Mouse (Mus musculus) urinary bladder, postnatal 4 days (tissue): ENCODE measurements at regions not wholly inside any gene's neighbourhood (a gene's known extent, or its start where the extent isn't known, plus 50 kb on each side); places are given as distances from the start of the nearest gene placed in this dataset.

Experiments used
- DNase-seq, 2 experiments: peaks; one replicate each; pipeline ENCODE4 v3.0.0; 2021 to 2022; ENCODE audit warnings: low spot score in 2 of 2

DNA sequence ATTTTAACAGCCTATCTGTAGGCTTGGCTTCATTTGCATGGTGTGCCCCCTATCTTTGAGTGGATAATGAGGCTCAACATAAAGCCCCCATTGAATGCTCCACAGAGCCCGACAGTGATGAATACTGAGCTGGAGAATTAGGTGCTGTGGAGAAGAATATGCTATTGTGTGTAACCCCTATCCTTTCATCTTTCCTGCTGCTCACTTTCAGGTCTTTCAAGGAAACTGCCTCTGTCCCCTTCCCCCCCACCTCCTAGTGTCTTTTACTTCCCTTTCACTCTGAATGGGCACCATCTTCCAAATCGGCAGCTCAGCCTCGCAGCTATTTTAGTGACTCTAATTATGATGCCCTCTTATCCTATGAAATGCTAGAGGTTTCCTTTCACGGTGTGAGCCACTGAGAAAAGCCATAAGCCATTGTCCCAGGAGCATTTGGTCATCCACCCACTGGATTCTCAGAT lies 549.8 kb upstream of the Btbd3 start:
- DNase-seq = no peak

DNA sequence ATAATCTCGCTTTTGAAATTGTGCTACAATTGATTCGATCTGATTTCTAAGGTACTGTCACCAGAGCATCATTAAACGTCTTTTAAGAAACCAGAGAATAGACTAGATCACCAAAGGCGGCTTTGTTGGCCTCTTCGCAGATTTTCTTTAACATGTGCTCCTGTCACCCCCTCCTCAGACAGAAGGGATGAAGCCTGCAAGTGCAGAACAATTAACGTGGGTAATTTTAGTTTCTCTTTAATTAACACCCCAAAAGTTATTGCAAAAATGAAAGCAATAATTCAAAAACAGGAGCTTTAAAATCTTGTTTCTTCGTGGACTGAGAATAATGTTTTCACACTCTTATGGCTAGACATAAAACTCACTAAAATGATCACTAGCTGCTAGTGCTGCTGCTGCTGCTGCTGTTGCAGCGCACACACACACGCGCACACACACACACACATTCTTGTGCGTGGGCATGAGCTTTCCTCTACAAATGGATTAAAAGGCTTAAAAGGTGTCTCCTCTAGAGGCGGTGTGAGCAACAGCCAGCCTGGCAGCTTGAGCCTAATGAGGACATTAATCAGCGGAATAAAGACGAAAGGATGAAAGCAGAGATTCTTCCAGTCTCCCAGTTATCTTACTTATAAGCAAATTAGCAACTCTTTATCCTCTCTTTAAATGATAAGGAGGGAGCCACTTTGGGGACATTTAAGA lies 550.5 kb upstream of the Btbd3 start:
- no peak for DNase-seq

DNA sequence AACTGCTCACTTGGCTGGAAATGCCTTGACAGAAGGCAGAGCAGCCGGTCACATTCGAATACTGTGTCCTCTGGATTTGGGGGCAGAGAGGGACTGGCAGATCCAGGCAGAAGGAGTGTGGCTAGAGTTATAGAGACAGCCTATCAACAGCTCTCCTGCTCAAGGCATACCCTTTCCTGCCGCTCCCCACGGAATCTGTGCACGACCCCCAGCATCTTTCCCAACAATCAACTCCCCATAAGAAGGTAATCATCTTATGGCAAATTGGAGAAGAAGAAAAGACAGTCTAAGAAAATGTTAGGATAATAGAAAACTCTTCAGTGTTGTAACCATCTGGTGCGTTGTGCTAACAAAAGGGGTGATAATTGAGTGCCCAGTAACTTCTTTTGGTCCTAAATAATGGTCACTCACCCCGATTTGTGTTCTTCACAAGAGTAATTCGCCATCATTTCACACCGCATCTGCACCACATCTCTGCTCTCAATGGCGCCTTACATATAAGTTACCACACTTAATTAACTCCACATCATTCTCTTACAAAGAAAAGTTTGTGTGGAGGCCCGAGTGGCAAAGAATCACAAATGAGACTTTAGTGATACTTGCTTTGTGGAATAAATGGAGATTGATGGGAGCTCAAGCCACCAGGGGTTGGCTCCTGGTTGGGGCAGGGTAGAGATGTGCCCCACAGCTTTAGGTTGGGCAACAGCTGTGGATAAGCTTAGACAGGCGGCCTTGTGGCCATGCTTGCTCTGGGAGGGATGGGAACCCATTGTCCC lies 551.2 kb upstream of the Btbd3 start:
- DNase-seq = no peak

DNA sequence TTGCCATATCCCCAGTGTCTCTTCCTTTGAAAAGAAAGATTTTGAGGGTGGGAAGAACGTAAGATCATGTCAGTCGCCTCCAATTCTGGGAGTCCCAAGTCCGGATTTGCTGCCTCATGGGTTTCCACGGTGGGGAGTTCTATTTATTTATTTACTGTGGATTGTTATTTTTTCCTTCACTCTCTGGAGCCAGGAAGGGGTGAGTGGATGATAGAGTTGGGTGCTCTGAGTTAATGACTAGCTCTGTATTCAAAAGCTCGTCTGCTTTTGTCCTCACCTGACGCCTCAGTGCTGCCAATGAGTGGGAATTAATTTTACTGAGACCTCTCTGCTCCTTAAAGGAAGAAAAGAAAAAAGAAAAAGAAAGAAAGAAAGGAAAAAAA lies 551.8 kb upstream of the Btbd3 start:
- no peak for DNase-seq

DNA sequence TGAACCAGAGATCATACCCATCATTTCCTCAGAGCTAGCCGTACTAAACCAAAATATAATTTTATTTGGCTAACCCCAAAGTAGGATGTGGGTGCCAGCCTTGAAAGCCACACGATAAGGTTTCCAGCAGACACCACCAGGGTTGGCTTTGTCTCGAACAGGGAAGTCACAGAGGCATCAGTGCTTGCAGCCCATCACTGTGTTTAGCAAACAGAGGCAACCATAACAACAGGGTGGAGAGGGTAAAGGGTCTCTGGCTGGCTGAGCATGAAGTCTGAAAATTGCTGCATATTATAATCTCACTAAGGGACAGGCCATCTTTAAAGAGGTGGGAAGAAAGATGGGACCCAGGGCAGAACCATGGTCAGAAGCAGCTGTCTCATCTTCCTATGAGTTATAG lies 552.3 kb upstream of the Btbd3 start:
- DNase-seq = no peak

DNA sequence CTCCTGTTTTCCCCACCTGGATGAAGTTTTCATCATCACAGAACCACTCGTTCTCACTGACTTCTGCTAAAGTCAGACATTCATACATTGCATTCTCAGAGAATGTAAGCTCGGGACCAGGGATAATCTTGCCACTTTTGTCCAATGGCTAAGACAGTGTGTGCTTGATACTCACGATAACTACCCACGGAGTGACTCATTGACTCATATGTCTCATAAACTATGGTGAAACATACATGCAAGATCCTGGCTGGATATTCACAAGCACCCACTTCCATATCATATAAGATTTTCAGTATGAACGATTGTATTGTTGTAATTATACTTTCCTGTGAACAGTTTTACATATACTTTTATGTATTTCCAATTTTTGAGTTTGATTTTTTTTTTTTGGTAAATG lies 560.5 kb upstream of the Btbd3 start:
- DNase-seq = no peak

DNA sequence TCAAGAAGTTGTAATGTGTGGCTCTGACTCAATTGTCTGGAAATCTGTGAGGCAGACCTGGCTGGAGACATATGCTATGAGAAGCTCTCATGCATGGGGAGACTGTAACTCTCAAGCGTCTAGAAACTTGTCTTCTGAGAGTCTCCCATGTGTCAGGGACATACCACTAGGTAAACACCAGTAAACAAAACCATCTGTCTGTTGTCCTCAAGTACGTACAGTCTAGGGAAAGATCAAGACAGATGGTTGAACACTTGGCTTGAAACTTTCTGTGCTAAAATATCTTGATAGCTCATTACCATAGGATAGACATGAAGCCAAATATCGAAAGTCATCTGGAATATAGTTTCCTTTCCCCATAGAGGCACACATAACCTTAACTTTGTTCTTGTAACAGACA lies 562.3 kb upstream of the Btbd3 start:
- no peak for DNase-seq

DNA sequence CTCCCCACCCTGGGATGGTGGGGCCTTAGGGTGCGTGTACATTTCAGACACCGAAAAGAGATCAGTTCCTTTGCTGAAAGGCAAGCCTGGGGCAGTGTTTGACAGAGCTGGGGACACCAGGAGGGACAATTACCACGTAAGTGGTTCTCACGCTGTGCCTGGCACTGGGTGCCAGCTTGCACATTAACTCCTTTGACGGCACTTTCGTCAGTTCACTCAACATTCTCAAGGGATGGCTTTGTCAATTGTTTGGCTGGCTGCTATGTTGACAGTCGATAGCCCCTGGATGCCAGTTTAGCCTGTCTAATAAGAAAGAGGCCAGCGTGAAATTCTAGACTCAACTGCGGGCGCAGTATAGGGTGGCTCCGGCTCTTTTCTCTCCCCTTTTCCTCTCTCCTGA lies 569.2 kb upstream of the Btbd3 start:
- no peak for DNase-seq

DNA sequence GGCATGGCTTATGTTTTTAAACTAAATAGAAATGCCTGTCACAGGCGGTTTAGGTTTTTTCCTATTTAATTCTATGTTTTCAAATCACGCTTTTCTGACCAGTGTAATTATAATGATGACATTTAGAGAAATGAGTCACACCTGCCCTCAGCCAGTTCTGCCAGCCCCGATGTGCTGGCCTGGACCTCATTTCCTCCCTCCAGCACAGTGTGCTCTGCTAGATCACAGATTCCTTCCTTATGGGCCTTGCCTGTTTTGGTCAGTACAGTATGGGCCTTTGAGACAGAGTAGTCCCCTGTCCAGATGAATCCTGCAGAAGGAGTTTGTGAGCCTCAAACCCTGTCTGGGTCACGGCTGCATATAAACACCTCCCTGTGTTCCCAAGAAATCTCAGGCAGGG lies 569.6 kb upstream of the Btbd3 start:
- no peak for DNase-seq

DNA sequence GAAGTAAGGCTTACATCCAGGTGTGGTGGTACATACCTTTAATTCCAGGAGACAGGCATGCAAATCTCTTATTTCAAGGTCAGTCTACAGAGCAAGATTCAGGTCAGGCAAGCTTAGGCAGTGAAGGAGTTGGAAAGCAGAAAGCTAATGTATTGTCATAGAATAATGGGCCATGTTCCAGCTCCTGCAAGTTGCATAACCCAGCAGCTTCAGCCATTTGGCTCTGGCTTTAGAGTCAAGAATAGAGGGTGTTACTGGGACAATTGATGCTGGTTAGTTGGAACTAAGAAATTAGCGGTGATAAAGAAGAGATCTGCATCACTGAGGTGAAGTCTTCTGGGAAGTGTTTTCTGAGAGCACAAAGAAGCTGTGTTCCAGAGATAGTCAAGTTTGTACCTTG lies 565.3 kb upstream of the Jag1 start:
- DNase-seq = no peak

DNA sequence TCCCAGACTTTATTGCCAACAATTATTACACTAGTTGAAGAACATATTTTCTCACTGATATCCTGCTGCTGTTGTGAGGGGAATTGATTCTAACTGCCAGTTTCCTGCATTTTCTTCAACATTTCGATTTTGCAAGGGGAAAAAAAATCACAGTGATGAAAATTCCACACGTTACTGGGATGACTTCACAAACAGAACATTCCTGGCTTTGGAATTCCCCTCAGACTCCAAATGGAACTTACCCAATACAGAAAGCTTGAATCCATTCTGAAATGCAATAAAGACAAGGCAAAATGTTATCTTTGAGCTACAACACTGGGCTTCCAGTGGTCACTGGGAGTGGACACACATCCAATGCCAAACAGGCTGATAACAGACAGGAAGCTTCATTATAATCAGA lies 546.7 kb upstream of the Jag1 start:
- no peak for DNase-seq

DNA sequence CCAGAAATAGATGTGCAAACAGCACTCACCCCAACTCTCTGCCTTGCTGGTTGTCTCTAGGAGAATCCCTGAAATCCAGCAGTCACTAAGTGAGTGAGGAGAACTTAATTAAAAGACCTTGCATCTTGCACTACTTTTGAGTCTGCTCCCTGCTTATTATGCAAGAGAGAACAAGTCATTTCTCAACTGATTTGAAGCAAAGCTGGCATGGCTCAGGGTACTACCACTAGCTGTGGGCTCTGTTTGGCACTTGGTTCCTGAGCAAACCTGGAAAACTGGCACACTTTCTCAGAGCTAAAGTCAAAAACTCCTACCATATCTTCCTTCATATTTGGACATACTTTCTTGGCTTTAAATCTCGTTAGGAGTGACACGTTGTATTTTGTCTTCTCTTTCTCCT lies 545.8 kb upstream of the Jag1 start:
- DNase-seq = no peak

DNA sequence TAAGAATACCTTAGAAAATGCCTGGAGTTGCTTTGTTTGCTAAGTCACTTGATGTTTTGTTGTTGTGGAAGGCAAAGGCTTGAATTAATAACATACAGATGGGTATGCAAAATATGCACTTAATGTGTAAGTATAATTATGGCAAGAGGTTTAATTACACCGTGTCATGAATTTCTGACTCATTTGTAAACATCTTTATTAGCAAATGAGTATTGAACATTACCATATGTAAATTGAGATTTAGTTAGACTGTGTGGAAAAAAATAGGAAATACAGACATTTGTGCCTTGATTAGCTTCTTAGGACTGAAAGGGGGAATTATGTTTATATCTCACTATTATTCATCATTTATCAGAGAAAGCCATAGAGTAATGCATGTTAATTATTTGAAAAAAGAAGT lies 544.0 kb upstream of the Jag1 start:
- no peak for DNase-seq

DNA sequence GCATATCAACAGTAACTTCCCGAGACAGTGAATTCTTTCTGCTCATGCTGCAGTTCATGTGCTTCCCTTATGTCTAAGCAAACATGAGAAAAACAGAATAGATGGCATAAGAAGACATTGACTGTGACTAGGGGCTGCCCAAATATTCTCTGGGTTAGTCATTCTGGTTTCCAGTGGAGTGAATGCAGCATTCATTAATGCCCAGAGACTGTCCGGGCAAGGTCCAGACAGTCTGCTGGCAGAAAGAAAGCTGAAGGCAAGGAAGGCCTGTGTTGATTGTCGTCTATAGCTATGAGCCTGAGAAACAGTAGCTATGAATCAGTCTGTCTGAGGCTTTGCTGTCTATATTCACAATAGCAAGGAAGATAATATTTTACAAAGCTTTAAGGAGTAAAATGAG lies 537.9 kb upstream of the Jag1 start:
- no peak for DNase-seq

DNA sequence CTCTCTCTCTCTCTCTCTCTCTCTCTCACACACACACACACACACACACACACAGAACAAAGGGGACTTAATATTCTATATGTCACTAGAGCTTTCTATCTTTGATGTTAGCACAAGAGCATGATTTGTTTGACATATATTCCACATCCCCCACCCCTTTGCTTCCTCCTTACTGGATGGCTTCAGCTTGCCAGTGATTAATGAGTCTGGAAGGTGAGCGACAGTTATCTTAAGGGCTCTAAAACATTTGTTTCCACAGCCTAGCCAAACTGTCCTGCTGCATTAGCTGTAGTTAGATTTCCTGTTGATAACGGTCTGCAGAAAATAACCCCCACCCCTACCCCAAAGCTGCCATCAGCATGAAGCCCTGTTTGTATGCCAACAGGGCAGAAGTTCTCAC lies 527.7 kb upstream of the Jag1 start:
- DNase-seq = no peak

DNA sequence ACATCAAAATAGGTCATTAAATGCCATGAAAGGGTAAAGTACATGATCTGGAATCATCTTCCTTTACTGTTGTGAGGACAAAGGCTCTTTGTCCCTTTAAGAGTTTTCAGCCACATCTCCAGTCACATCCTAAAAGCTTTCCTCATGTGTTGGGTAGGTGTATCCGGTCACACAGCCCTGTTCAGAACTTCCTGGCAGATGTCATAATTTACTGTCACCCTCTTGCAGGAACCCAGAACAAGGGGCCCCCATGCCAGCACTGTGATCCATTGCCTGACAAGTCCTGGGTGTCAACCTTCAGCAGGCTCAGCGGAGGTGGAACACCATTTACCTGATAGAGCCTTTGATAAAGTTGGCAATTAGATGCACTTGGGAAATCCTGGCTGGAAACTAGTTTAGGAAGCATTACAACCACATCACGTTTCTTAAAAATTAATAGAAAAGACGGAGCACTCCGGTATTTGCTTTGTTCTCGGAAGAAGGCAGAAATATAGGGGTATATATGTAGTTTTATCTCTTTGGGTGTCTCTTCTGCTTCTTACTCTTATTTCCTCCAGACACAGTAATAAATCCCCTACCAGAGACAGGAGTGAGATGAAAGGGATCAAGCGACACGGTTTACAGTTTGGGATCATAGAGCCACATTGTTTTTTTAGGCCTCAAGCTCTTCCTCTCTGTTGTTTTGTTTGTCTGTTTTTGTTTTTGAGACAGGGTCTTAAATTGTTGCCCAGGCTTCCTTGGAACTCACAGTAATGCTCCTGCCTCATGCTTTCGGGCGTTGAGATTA lies 527.0 kb upstream of the Jag1 start:
- DNase-seq = no peak

DNA sequence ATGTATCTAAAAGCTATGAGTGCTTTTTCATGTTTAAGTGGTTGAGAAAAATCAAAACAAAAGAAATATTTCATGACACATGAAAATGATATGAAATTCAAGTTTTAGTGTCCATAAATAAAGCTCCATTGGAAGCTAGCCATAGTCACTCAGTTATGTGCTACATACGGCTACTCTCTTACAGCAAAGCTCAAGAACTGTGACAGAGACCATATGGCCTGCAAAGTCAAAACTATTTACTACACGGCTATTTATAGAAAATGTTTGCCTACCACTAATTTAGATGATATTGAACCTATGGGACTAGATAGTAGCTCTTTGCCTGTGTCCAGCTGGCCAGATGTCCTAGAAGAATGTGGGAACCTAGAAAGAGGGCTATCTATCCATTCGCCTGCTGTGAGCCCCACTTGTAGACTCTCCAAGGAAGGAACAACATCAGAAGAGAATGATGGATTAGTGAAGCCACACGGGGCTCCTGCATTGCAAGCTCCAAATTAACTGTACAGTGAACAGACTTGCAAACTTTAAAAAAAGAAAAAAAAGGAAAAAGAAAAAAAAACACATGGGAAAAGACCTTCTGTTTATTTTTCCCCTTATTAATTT lies 518.7 kb upstream of the Jag1 start:
- no peak for DNase-seq

DNA sequence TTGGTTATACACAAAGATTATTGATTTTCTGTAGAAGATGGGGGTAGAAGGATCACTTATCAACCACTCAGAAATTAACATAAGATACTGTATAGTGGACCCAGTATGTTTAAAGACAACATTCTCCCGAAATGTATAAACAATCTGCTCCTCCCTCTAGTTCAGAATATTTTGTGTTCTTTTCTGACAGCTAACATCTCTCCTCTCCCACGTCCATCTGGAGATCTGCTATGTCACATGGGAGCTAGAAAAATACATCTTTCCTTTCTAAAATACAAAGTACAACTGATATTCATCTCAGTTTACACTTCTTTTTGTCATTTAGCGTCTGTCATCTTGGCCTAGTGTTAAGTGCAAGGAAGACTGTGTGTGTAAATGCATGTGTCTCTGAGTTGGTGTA lies 500.2 kb upstream of the Jag1 start:
- DNase-seq = no peak

DNA sequence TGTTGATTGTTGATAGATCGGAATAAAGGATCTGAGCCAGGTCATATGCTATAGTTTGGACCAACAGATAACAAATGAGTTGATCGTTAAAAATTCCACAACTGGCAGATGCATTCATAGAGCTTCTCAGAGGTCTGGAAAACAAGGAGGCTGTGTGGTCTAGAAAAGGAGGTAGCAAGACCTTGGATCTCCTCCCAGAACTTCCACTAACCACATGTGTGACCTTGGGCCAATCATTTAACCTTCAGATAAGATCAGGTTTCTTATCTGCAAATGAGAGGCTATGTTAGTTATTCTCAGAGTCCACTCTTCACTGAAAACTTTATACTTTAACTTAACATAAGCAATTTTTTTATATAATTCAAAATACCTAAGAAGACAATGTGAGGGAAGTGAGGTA lies 497.3 kb upstream of the Jag1 start:
- DNase-seq = no peak

DNA sequence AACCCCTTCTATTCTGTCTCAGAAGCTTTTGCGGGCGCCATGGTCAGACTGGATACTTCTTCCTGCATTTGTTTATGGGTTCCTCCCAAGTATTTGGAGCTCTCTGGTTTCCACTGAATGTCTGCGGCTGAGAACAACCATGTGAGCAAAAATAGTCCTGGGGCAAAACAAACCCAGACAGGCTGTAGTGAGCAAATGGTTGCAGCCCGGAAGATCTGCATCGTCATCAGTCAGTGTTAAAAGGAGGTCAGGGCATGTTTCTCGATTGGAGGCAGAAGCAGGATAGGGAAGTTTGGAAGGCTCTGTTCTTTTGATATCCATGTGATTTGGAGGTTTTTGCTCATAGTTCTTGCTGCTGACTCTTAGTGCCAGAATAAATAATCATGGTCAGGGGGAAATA lies 492.1 kb upstream of the Jag1 start:
- DNase-seq = no peak

DNA sequence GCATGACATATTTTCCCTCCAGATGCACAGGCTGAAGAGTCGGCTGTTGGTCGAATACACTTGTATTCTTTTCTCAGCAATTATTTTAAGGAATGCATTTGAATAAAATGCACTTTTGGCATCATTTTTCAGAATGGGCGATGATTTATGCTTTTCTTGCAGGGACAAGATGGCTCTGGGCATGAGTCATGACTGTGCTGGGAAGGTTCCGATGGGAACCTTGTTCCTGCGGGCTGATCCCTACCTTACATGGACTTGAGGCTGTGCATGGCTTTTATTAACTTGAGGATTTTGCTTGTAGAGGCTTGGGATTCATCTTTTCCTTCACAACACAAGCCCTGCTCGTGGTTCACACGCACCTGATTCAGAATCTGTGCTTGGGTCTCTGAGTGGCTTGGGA lies 481.7 kb upstream of the Jag1 start:
- DNase-seq = no peak

DNA sequence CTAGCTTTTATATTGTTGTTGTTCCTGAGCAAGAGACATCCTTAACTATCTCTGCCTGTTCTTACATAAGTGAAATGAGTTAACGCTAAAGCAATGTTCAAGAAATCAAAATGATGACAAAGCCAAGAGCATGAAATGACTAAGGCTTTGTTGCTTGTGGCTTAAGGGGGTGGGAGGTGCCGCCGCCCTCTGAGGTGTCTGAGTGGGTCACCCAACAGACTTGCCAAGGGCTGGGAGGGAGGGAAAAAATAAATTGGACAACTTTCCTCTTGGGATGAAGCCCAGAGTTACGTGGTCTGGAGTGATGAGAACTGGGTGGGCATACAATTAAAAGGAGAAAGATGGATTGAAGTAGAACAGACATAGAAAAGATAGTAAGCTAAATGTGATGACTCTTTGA lies 478.1 kb upstream of the Jag1 start:
- no peak for DNase-seq
